Mouse (Mus musculus) layer of hippocampus, adult 2 months (tissue): ENCODE measurements at regions not wholly inside any gene's neighbourhood (a gene's known extent, or its start where the extent isn't known, plus 50 kb on each side); places are given as distances from the start of the nearest gene placed in this dataset.
"Not testable (repeated sequence)": the region's sequence is repeated elsewhere in the genome, so short reads cannot be mapped to it uniquely, and the experiment has no call there.

Experiments
- DNase-seq, 2 experiments: peaks; one replicate each; pipeline ENCODE4 v3.0.0; 2022; ENCODE audit warnings: low spot score in 2 of 2
- H3K27ac ChIP-seq: fragments of 200-600 bp; 2 replicates; pipeline ENCODE4 v1.8.1; 2022
- H3K4me3 ChIP-seq: fragments of 200-600 bp; 2 replicates; pipeline ENCODE4 v1.8.1; 2022; ENCODE audit warnings: mild to moderate bottlenecking
- CTCF ChIP-seq: fragments of 200-600 bp; conservative IDR thresholded peaks from 2 replicates; pipeline ENCODE4 v1.8.1; 2022; ENCODE audit warnings: antibody characterized with exemption, mild to moderate bottlenecking, moderate library complexity

- Histone ChIP-seq H3K27ac (no peak overlapping the region), H3K4me3 (no peak overlapping the region)
- TF ChIP-seq CTCF = no peak
- no peak for DNase-seq
Observed at GRCm38 (mm10) chr14:17429157-17429556, 230.9 kb upstream of the Thrb start.

- peak in 1 of 2 experiments; percentile 11 for DNase-seq
- H3K27ac ChIP-seq = 0 out of 2 replicates have a peak overlapping the region, but pooled peaks have one; percentile 3
- no peak overlapping the region for H3K4me3 ChIP-seq
- TF ChIP-seq CTCF = no peak
Observed at GRCm38 (mm10) chr14:17433346-17433745, 226.7 kb upstream of the Thrb start.

GRCm38 (mm10) chr14:17457946-17458345, 202.1 kb upstream of the Thrb start:
- DNase-seq = no peak
- Histone ChIP-seq H3K4me3 (no peak overlapping the region), H3K27ac (no peak overlapping the region)
- TF ChIP-seq CTCF = no peak

GRCm38 (mm10) chr14:17478963-17479362, 181.1 kb upstream of the Thrb start:
- Histone ChIP-seq H3K27ac (no peak overlapping the region), H3K4me3 (no peak overlapping the region)
- TF ChIP-seq CTCF = no peak
- no peak for DNase-seq

- TF ChIP-seq CTCF = no peak
- Histone ChIP-seq H3K27ac (no peak overlapping the region), H3K4me3 (no peak overlapping the region)
- DNase-seq = no peak
Observed at GRCm38 (mm10) chr14:17484866-17485265, 175.2 kb upstream of the Thrb start.

GRCm38 (mm10) chr14:17513756-17514155, 146.3 kb upstream of the Thrb start:
- H3K4me3 ChIP-seq = no peak overlapping the region
- DNase-seq = no peak
- TF ChIP-seq CTCF = no peak
- H3K27ac ChIP-seq = no peak overlapping the region

- Histone ChIP-seq H3K27ac (no peak overlapping the region), H3K4me3 (no peak overlapping the region)
- no peak for DNase-seq
- TF ChIP-seq CTCF = no peak
Observed at GRCm38 (mm10) chr14:17522696-17523095, 137.4 kb upstream of the Thrb start.

GRCm38 (mm10) chr14:17523916-17524315, 136.1 kb upstream of the Thrb start:
- H3K27ac ChIP-seq = no peak overlapping the region
- no peak for TF ChIP-seq CTCF
- DNase-seq = no peak
- no peak overlapping the region for H3K4me3 ChIP-seq

- Histone ChIP-seq H3K27ac (no peak overlapping the region), H3K4me3 (no peak overlapping the region)
- no peak for DNase-seq
- no peak for TF ChIP-seq CTCF
Observed at GRCm38 (mm10) chr14:17539322-17539721, 120.7 kb upstream of the Thrb start.

GRCm38 (mm10) chr14:17556458-17556857, 103.6 kb upstream of the Thrb start:
- Histone ChIP-seq H3K4me3 (no peak overlapping the region), H3K27ac (no peak overlapping the region)
- no peak for DNase-seq
- no peak for TF ChIP-seq CTCF

- H3K27ac ChIP-seq, DNase-seq, H3K4me3 ChIP-seq: not testable (repeated sequence)
Observed at GRCm38 (mm10) chr14:17560001-17560400, 100.1 kb upstream of the Thrb start.

- no peak overlapping the region for H3K4me3 ChIP-seq
- no peak overlapping the region for H3K27ac ChIP-seq
- no peak for TF ChIP-seq CTCF
- no peak for DNase-seq
Observed at GRCm38 (mm10) chr14:17567927-17568326, 92.1 kb upstream of the Thrb start.

GRCm38 (mm10) chr14:17569087-17569636, 90.9 kb upstream of the Thrb start:
- DNase-seq = no peak
- H3K4me3 ChIP-seq = no peak overlapping the region
- TF ChIP-seq CTCF = no peak
- no peak overlapping the region for H3K27ac ChIP-seq

GRCm38 (mm10) chr14:17578776-17579175, 81.3 kb upstream of the Thrb start:
- Histone ChIP-seq H3K4me3 (no peak overlapping the region), H3K27ac (no peak overlapping the region)
- no peak for TF ChIP-seq CTCF
- DNase-seq = no peak

GRCm38 (mm10) chr14:17589595-17589994, 70.5 kb upstream of the Thrb start:
- no peak for DNase-seq
- Histone ChIP-seq H3K4me3 (no peak overlapping the region), H3K27ac (no peak overlapping the region)
- no peak for TF ChIP-seq CTCF
